Mouse (Mus musculus): ENCODE measurements at regions not wholly inside any gene's neighbourhood (a gene's known extent, or its start where the extent isn't known, plus 50 kb on each side); places are given as distances from the start of the nearest gene placed in this dataset.

DNA sequence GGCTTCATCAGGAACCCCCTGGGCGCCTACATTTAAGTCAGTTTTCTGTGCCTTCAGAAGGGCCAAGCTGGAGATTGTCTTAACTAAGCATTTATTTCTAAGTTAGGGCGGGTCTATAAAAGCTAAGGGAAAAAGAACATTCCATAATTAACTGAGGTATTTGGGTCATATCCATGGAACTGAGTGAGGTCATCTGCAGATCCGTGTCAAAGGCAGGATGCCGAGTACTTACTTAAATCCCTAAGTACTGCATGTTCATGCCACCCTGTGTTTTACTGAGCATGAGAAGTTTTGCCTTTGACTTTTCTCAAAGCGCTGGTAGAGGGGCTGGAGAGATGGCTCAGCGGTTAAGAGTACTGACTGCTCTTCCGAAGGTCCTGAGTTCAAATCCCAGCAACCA, 57.7 kb upstream of the Rfpl4b start:
- TF ChIP-seq CTCF (IDR thresholded peaks at IDR 0.05; ENCODE audit: borderline replicate concordance, insufficient read depth, low read depth, low read length) (no peak), POLR2A (IDR thresholded peaks at IDR 0.05; ENCODE audit: borderline replicate concordance, insufficient read depth, low read length) (no peak)
